Mouse (Mus musculus) heart, adult 2 months (tissue): ENCODE results near the gene Aars2.

Experiments used
- CTCF ChIP-seq: fragments of 200-600 bp; IDR thresholded peaks from 2 replicates; pipeline ENCODE4 v1.8.1; 2022; ENCODE audit warnings: antibody characterized with exemption, mild to moderate bottlenecking, moderate library complexity
- EP300 ChIP-seq: fragments of 200-500 bp; IDR thresholded peaks from 2 replicates; pipeline ENCODE4 v1.6.1; 2011; ENCODE audit warnings: low read depth, low read length, control low read depth; ENCODE audit not compliant: insufficient read depth
- POLR2A ChIP-seq: fragments of 200-500 bp; IDR thresholded peaks from 2 replicates; pipeline ENCODE4 v1.6.1; 2011; ENCODE audit warnings: mild to moderate bottlenecking, low read depth, low read length, control low read depth; ENCODE audit not compliant: insufficient read depth

DNA sequence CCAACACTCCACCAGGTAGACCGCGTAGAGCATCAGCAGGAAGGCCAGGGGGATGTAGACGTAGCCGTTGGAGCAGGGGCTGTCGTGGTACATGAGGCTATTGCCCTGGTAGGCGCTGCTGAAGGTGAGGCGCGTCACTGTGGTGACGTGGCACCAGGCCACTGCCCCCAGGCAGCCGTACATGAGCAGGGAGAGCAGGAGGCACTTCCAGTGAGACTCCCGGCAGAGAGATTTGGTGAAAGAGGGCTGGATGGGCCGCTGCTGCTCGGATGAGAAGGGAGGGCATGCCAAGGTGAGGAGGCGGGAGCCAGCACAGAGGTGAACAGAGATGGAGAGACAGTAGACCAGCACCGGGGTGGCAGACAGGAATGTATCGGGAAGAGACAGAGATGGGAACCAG lies 40.3 kb downstream of the Aars2 start:
- TF ChIP-seq CTCF (no peak), EP300 (no peak), POLR2A (no peak)
